Mouse (Mus musculus) C2C12 (cell line): ENCODE measurements around the gene Slc10a4. TPM values are rescaled to one million over a fixed set of nuclear protein-coding genes. Genes with fewer than 3 reads are reported as not detected.

Experiments
- H3K27me3 ChIP-seq: one replicate; pipeline ENCODE4 v1.6.1; 2011; ENCODE audit not compliant: control insufficient read depth, insufficient read depth, insufficient read length
- H3K36me3 ChIP-seq: one replicate; pipeline ENCODE4 v1.6.1; 2011; ENCODE audit not compliant: control insufficient read depth, insufficient read depth
- H3K4me3 ChIP-seq: one replicate; pipeline ENCODE4 v1.5.1; 2011; ENCODE audit warnings: mild to moderate bottlenecking, control low read depth; ENCODE audit not compliant: poor library complexity, insufficient read depth, severe bottlenecking
- H3K79me2 ChIP-seq: one replicate; pipeline ENCODE4 v1.6.1; 2011; ENCODE audit not compliant: control insufficient read depth, insufficient read depth
- H3K79me3 ChIP-seq: one replicate; pipeline ENCODE4 v1.6.1; 2011; ENCODE audit warnings: low read depth, control low read depth
- H3ac ChIP-seq: one replicate; pipeline ENCODE3; 2011; ENCODE audit warnings: low read depth; ENCODE audit not compliant: control insufficient read depth, insufficient read length
- CEBPB ChIP-seq: IDR thresholded peaks from one replicate; pipeline ENCODE4 v1.6.1; 2011; ENCODE audit warnings: low read depth, mild to moderate bottlenecking, control low read depth, moderate library complexity
- CTCF ChIP-seq: IDR thresholded peaks from one replicate; pipeline ENCODE4 v1.5.1; 2011; ENCODE audit not compliant: control insufficient read depth, insufficient read depth, insufficient read length
- FOSL1 ChIP-seq: IDR thresholded peaks from one replicate; pipeline ENCODE4 v1.8.0; 2011; ENCODE audit warnings: mild to moderate bottlenecking, low read length; ENCODE audit not compliant: poor library complexity, insufficient read depth, severe bottlenecking
- MAX ChIP-seq: IDR thresholded peaks from one replicate; pipeline ENCODE4 v1.6.1; 2011; ENCODE audit warnings: mild to moderate bottlenecking, control low read depth
- MYOD1 ChIP-seq: IDR thresholded peaks from one replicate; pipeline ENCODE4 v1.6.1; 2011; ENCODE audit warnings: low read depth; ENCODE audit not compliant: control insufficient read depth, insufficient read length
- MYOG ChIP-seq: IDR thresholded peaks from one replicate; pipeline ENCODE4 v1.6.1; 2011; ENCODE audit not compliant: control insufficient read depth, insufficient read length; ENCODE audit errors: extremely low read depth
- USF1 ChIP-seq: IDR thresholded peaks from one replicate; pipeline ENCODE4 v1.6.1; 2011; ENCODE audit warnings: low read depth, mild to moderate bottlenecking, control low read depth, moderate library complexity
- long read RNA-seq, 2 experiments: library from polyadenylated mRNA; unstranded; transcript quantifications; one replicate each; pipeline ENCODE4 v2.0.0; 2019 to 2020
- polyA plus RNA-seq: library from polyadenylated mRNA; unstranded; fragments of >200 nt; fragmentation: generic; extraction: Trizol; gene quantifications from one replicate; pipeline ENCODE4 v1.2.1, GENCODE M21; 2012; ENCODE audit warnings: missing spikeins

Gene Slc10a4
- polyA plus RNA-seq = not detected
- long read RNA-seq, experiment 1 = 0 reads
- long read RNA-seq, experiment 2 = 0 reads

DNA sequence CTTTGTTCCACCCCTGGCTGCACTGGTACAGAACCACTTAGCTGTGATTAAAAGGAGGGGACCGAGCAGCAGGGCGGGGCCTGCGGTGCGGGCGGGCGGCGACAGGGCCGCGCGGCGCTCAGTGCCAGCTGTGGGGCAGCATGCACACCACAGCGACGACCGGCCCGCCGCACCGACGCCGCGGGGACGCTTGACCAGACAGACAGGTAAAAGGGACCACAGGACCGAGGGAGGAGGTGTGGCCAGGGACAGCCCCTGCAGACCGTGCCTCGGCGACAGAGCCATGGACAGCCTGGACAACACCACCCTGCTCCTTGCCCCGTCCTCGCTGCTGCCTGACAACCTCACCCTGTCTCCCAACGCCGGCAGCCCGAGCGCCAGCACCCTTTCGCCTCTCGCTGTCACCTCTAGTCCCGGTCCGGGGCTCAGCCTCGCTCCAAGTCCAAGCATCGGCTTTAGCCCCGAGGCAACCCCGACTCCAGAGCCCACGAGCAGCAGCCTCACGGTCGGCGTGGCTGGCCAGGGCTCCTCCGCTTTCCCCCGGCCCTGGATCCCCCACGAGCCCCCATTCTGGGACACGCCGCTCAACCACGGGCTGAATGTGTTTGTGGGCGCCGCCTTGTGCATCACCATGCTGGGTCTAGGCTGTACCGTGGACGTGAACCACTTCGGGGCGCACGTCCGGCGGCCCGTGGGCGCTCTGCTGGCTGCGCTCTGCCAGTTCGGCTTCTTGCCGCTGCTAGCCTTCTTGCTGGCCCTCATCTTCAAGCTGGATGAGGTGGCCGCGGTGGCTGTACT is at the start of gene Slc10a4:
TSS of gene Slc10a4 (plus strand) at position 100 of the 798 bp plus-strand sequence.
- Histone ChIP-seq H3ac (no peak within 1 kb of the TSS), H3K79me3 (no peaks in the 10 kb centered on the region), H3K79me2 (no peaks in the 10 kb centered on the region), H3K27me3 (peaks cover 10% of the 10 kb centered on the region), H3K36me3 (no peaks in the 10 kb centered on the region), H3K4me3 (no peak within 1 kb of the TSS)
- TF ChIP-seq MYOD1 (no peak), CEBPB (no peak), MAX (no peak)

DNA sequence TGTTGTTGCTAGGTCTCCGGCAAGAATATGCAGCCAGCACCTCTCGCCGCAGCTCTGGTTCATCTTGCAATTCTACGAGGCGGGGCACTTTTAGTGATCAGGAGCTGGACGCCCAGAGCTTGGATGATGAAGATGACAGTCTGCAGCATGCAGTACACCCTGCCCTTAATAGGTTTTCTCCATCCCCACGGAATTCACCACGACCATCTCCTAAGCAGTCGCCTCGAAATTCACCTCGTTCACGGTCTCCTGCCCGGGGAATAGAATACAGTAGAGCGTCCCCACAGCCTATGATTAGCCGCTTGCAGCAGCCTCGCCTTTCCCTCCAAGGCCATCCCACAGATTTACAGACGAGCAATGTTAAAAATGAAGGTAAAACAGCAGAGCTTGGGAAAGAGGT is 49.4 kb upstream of the Slc10a4 start:
- H3K79me2 ChIP-seq = peaks cover 20% of the 10 kb centered on the region
- H3K4me3 ChIP-seq = no peak overlapping the region
- H3K36me3 ChIP-seq = peaks cover 16% of the 10 kb centered on the region
- TF ChIP-seq CTCF = no peak
- TF ChIP-seq FOSL1 = no peak
- no peak for TF ChIP-seq MAX
- TF ChIP-seq USF1 = no peak
- TF ChIP-seq MYOG = no peak
- TF ChIP-seq CEBPB = no peak
- no peaks in the 10 kb centered on the region for H3K27me3 ChIP-seq
- H3K79me3 ChIP-seq = peaks cover 7% of the 10 kb centered on the region
- H3ac ChIP-seq = no peak overlapping the region

DNA sequence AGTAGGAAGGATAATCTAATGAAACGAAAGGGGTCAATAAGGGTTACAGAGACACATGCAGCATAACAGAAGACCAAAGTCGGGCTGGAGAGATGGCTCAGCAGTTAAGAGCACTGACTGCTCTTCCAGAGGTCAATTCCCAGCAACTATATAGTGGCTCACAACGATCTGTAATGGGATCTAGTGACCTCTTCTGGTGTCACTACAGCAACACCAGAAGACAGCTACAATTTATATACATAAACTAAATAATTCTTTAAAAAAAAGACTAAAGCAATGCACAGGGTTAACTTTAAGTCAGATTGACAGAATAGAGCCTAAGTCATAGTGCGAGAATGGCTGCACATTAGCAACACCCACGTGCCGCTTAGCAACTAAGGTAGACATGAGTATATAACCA is 46.6 kb upstream of the Slc10a4 start:
- Histone ChIP-seq H3ac (no peak overlapping the region), H3K36me3 (peaks cover 20% of the 10 kb centered on the region), H3K27me3 (no peaks in the 10 kb centered on the region), H3K79me2 (no peaks in the 10 kb centered on the region), H3K79me3 (no peaks in the 10 kb centered on the region), H3K4me3 (no peak overlapping the region)
- TF ChIP-seq MAX (no peak), CTCF (no peak), USF1 (no peak), FOSL1 (no peak), CEBPB (no peak), MYOG (no peak), MYOD1 (no peak)

DNA sequence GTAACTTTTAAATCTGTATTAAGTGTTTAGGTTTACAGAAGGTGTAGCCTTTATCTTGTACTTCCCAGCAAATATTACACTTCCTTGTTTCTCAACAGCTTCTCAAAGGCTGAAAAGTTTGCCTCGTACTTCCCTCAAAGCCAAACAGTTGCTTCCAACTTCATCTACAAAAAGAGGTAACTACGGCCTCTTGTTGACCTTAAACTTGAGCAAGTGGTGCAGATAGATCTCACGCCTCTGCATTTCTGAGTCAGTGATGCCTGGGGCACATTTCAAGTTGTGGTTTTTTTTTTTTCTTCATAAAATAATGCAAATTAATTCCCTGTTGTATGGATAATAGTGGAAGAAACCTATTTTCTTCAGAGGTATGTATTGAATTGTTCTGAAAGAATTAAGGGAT is 41.0 kb upstream of the Slc10a4 start:
- H3K4me3 ChIP-seq = no peak overlapping the region

DNA sequence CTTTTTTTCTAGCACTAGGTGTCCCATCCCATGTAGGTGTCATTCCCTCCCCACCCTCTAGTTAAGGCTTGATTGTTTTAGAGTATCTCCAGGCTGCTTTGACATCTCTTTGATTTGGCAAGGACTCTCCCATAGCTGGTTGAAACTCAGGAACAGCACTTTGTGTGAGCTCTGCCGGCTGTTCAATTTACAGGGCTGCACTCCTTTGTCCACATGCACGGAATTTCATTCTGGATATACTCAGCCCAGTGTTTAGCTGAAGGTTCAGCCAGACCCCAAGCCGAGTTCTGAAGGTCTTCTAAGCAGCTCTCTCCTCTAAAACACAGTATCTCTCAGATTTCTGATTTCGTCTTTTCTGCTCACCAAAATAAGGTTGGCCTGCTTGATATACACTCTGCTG is 34.2 kb upstream of the Slc10a4 start:
- no peak overlapping the region for H3K4me3 ChIP-seq
- H3K79me3 ChIP-seq = no peaks in the 10 kb centered on the region
- H3K36me3 ChIP-seq = peaks cover 37% of the 10 kb centered on the region

More for the DNA sequence above, 41.0 kb upstream of the Slc10a4 start:
- Histone ChIP-seq H3K79me2 (no peaks in the 10 kb centered on the region), H3K27me3 (no peaks in the 10 kb centered on the region), H3K79me3 (no peaks in the 10 kb centered on the region), H3ac (no peak overlapping the region), H3K36me3 (peaks cover 19% of the 10 kb centered on the region)
- TF ChIP-seq MYOG = no peak
- TF ChIP-seq FOSL1 = no peak
- no peak for TF ChIP-seq USF1
- TF ChIP-seq CTCF = no peak

DNA sequence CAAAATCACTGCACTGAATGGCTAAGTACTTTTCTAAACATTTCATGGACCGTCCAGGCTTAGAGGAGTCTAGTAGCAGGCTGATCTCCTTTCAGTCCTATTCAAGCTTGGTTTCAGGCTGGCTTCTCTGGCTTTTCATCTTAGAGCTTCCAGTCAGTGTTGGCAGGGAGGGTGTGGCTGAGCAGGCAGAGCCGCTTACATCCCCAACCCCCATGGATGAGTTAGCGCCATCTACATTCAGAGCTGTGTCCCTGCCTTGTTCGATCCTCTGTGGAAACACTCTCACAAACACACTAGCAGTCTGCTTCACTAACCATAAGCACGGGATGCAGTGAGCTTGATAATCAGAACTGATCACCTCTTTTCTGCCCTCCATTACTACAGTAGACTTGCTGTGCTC is 33.7 kb upstream of the Slc10a4 start:
- TF ChIP-seq MAX = no peak
- TF ChIP-seq MYOG = no peak
- TF ChIP-seq MYOD1 = no peak
- TF ChIP-seq CTCF = no peak
- TF ChIP-seq USF1 = no peak
- Histone ChIP-seq H3ac (no peak overlapping the region), H3K27me3 (no peaks in the 10 kb centered on the region), H3K36me3 (peaks cover 32% of the 10 kb centered on the region), H3K4me3 (no peak overlapping the region), H3K79me3 (no peaks in the 10 kb centered on the region), H3K79me2 (no peaks in the 10 kb centered on the region)

More for the DNA sequence above, 34.2 kb upstream of the Slc10a4 start:
- Histone ChIP-seq H3ac (no peak overlapping the region), H3K27me3 (no peaks in the 10 kb centered on the region), H3K79me2 (no peaks in the 10 kb centered on the region)
- TF ChIP-seq USF1 (no peak), CEBPB (no peak), CTCF (no peak), FOSL1 (no peak), MYOG (no peak), MYOD1 (no peak), MAX (no peak)
